Mouse (Mus musculus): ENCODE measurements around the gene Megf11. TPM values are rescaled to one million over a fixed set of nuclear protein-coding genes. Genes with fewer than 3 reads are reported as not detected.

Megf11 gene
- polyA plus RNA-seq, 1 experiment: 0.06 TPM

GRCm38 (mm10) chr9:64532711-64533242 lies 147.4 kb downstream of the Megf11 start:
- no peak for TF ChIP-seq POLR2AphosphoS2 (IDR thresholded peaks at IDR 0.05; ENCODE audit: insufficient read length, low read depth)
- TF ChIP-seq POLR2A (IDR thresholded peaks at IDR 0.05; ENCODE audit: insufficient read length, low read depth): no peak
- no peak for TF ChIP-seq CEBPB (IDR thresholded peaks at IDR 0.05; ENCODE audit: insufficient read depth, poor library complexity, severe bottlenecking)
- TF ChIP-seq USF1 (IDR thresholded peaks at IDR 0.05; ENCODE audit: low read depth): no peak
- no peak for TF ChIP-seq TCF3 (IDR thresholded peaks at IDR 0.05; ENCODE audit: insufficient read length, low read depth)
- no peak for TF ChIP-seq MYOD1 (IDR thresholded peaks at IDR 0.05; ENCODE audit: control insufficient read depth in 1 of 3, insufficient read length in 2 of 3, low read depth in 2 of 3)
- TF ChIP-seq MAX (IDR thresholded peaks at IDR 0.05; ENCODE audit: low read depth): no peak
- TF ChIP-seq REST (IDR thresholded peaks at IDR 0.05; ENCODE audit: insufficient read depth, insufficient read length): no peak
- Histone ChIP-seq H3ac (ENCODE audit: control insufficient read depth, insufficient read length) (no peak overlapping the region), H3K4me3 (no peak overlapping the region), H3K36me3 (ENCODE audit: control insufficient read depth, insufficient read depth) (no peaks in the 10 kb centered on the region), H3K4me2 (ENCODE audit: low read depth) (no peak overlapping the region), H3K79me2 (ENCODE audit: control insufficient read depth, insufficient read depth) (no peaks in the 10 kb centered on the region), H3K27me3 (ENCODE audit: control insufficient read depth, insufficient read depth, insufficient read length) (peaks cover 32% of the 10 kb centered on the region)

- Histone ChIP-seq H3K36me3 (ENCODE audit: control insufficient read depth, insufficient read depth) (no peaks in the 10 kb centered on the region), H3ac (ENCODE audit: control insufficient read depth, insufficient read length) (no peak overlapping the region), H3K4me2 (ENCODE audit: low read depth) (no peak overlapping the region), H3K27me3 (ENCODE audit: control insufficient read depth, insufficient read depth, insufficient read length) (peaks cover 32% of the 10 kb centered on the region), H3K79me2 (ENCODE audit: control insufficient read depth, insufficient read depth) (no peaks in the 10 kb centered on the region), H3K4me3 (no peak overlapping the region)
- TF ChIP-seq USF1 (IDR thresholded peaks at IDR 0.05; ENCODE audit: low read depth) (no peak), REST (IDR thresholded peaks at IDR 0.05; ENCODE audit: insufficient read depth, insufficient read length) (no peak), CEBPB (IDR thresholded peaks at IDR 0.05; ENCODE audit: insufficient read depth, poor library complexity, severe bottlenecking) (no peak), MAX (IDR thresholded peaks at IDR 0.05; ENCODE audit: low read depth) (no peak), POLR2AphosphoS2 (IDR thresholded peaks at IDR 0.05; ENCODE audit: insufficient read length, low read depth) (no peak), E2F4 (IDR thresholded peaks at IDR 0.05; ENCODE audit: insufficient read depth) (no peak), SRF (IDR thresholded peaks at IDR 0.05; ENCODE audit: control insufficient read depth, insufficient read length, low read depth) (no peak), MYOG (IDR thresholded peaks at IDR 0.05; ENCODE audit: control insufficient read depth in 1 of 3, insufficient read depth in 1 of 3, insufficient read length in 2 of 3, low read depth in 2 of 3) (no peak), POLR2A (IDR thresholded peaks at IDR 0.05; ENCODE audit: insufficient read length, low read depth) (no peak), MYOD1 (IDR thresholded peaks at IDR 0.05; ENCODE audit: control insufficient read depth in 1 of 3, insufficient read length in 2 of 3, low read depth in 2 of 3) (no peak)
Measured at GRCm38 (mm10) chr9:64533488-64534119, 148.2 kb downstream of the Megf11 start.

GRCm38 (mm10) chr9:64534313-64534712 lies 148.9 kb downstream of the Megf11 start:
- Histone ChIP-seq H3K79me2 (ENCODE audit: control insufficient read depth, insufficient read depth) (no peaks in the 10 kb centered on the region), H3K27me3 (ENCODE audit: control insufficient read depth, insufficient read depth, insufficient read length) (peaks cover 32% of the 10 kb centered on the region), H3K4me2 (ENCODE audit: low read depth) (no peak overlapping the region), H3ac (ENCODE audit: control insufficient read depth, insufficient read length) (no peak overlapping the region), H3K36me3 (ENCODE audit: control insufficient read depth, insufficient read depth) (no peaks in the 10 kb centered on the region), H3K4me3 (no peak overlapping the region)
- no peak for TF ChIP-seq MAX (IDR thresholded peaks at IDR 0.05; ENCODE audit: low read depth)
- TF ChIP-seq REST (IDR thresholded peaks at IDR 0.05; ENCODE audit: insufficient read depth, insufficient read length): no peak
- TF ChIP-seq TCF3 (IDR thresholded peaks at IDR 0.05; ENCODE audit: insufficient read length, low read depth): no peak
- TF ChIP-seq POLR2AphosphoS2 (IDR thresholded peaks at IDR 0.05; ENCODE audit: insufficient read length, low read depth): no peak

- H3K36me3 ChIP-seq (ENCODE audit: control insufficient read depth, insufficient read depth): no peaks in the 10 kb centered on the region
- no peaks in the 10 kb centered on the region for H3K79me2 ChIP-seq (ENCODE audit: control insufficient read depth, insufficient read depth)
- TF ChIP-seq CEBPB (IDR thresholded peaks at IDR 0.05; ENCODE audit: insufficient read depth, poor library complexity, severe bottlenecking): no peak
Measured at GRCm38 (mm10) chr9:64534856-64535539, 149.6 kb downstream of the Megf11 start.

GRCm38 (mm10) chr9:64537821-64538220 lies 152.4 kb downstream of the Megf11 start:
- no peak for TF ChIP-seq MYOG (IDR thresholded peaks at IDR 0.05; ENCODE audit: control insufficient read depth in 1 of 3, insufficient read depth in 1 of 3, insufficient read length in 2 of 3, low read depth in 2 of 3)
- no peak for TF ChIP-seq TCF3 (IDR thresholded peaks at IDR 0.05; ENCODE audit: insufficient read length, low read depth)
- TF ChIP-seq POLR2A (IDR thresholded peaks at IDR 0.05; ENCODE audit: insufficient read length, low read depth): no peak
- TF ChIP-seq USF1 (IDR thresholded peaks at IDR 0.05; ENCODE audit: low read depth): no peak
- no peak for TF ChIP-seq MYOD1 (IDR thresholded peaks at IDR 0.05; ENCODE audit: control insufficient read depth in 1 of 3, insufficient read length in 2 of 3, low read depth in 2 of 3)
- no peak for TF ChIP-seq E2F4 (IDR thresholded peaks at IDR 0.05; ENCODE audit: insufficient read depth)
- Histone ChIP-seq H3K36me3 (ENCODE audit: control insufficient read depth, insufficient read depth) (no peaks in the 10 kb centered on the region), H3K79me2 (ENCODE audit: control insufficient read depth, insufficient read depth) (no peaks in the 10 kb centered on the region), H3K4me3 (no peak overlapping the region), H3ac (ENCODE audit: control insufficient read depth, insufficient read length) (no peak overlapping the region), H3K27me3 (ENCODE audit: control insufficient read depth, insufficient read depth, insufficient read length) (peaks cover 49% of the 10 kb centered on the region), H3K4me2 (ENCODE audit: low read depth) (no peak overlapping the region)

More at GRCm38 (mm10) chr9:64534856-64535539, 149.6 kb downstream of the Megf11 start:
- Histone ChIP-seq H3K27me3 (ENCODE audit: control insufficient read depth, insufficient read depth, insufficient read length) (peaks cover 33% of the 10 kb centered on the region), H3K4me2 (ENCODE audit: low read depth) (no peak overlapping the region), H3K4me3 (no peak overlapping the region), H3ac (ENCODE audit: control insufficient read depth, insufficient read length) (no peak overlapping the region)

All from myocyte (in vitro differentiated cells).